Mouse (Mus musculus) NIH3T3 (cell line): Measurements from ENCODE around the gene Pitpnm3.

ENCODE experiments used
- DNase-seq: peaks from one replicate; pipeline ENCODE4 v3.0.0-alpha.2; 2012; ENCODE audit warnings: low read depth

Gene Pitpnm3

DNA sequence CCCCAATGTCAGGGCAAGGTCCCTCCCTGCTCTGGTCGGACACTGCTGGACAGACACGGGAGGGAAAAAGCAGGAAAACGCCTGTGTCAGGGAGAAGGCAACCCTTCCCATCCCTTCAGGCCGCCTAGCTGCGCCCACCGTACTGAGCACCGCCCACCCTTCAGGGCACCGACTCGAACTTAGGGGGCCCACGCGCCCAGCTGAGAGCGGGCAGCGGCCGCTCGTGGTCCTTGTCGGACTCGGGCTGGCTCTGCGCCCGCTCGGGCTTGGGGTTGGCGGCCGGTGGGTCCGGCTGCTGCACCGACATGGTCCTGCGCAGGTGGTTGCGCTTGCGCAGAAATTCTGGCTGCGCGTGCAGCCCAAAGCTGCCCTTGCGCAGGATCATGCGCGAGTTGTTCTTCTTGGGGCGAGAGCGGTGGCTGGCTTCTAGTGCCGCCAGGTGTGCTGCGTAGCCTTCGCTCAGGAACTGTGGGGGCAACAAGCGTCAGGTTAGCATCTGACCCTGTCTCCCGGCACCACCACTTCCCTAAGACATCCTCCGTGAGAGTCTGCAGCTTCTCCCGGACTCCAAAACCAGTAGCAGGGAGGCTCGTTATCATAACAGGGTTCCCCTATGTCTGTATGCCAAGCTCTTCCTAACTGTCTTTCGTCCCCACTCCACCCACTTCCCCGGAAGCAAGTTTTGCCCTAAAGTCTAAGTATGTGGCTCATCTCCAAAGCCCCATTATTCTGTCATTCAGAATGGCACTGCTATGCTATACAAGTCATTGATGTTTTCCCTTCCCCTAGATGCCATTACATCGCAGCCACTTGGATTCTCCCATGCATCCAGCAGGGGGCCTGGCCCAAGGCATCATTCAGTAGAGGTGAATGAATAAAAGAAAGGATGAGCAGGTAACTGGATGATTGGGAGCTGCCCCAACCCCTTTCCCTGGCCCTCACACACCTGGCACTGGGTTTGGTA, 84.4 kb downstream of the Pitpnm3 start:
- peak; percentile 34 for DNase-seq

GRCm38 (mm10) chr11:72050168-72050894, 85.2 kb downstream of the Pitpnm3 start:
- peak; percentile 68 for DNase-seq

DNA sequence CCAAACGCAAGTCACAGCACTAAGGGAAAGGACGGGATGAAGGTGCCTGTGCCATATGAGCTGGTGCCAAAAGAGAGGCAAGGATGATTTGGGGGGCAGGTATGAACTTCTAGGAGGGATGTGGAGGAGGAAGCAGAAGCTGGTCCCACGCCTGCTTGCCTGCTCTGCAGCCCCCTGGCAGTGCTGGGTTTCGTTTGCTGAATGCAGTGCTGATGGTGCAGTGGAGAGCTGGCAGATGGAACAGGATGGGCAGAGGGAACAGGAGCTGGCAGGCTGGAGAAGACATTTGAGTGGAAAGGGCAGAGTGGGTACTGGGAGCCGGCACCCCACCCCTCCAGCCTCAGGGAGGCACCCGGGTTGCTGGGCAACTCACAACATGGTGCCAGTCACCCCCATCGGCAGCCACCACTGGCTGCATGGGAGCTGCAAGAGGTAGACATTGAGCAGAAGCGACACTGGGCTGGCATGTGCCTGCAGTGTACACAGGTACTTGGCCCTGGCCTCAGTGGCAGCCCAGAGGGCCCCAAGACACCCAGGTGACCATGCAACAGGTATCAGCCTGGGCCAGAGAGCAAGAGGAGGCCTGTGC, 86.3 kb downstream of the Pitpnm3 start:
- DNase-seq = no peak

DNA sequence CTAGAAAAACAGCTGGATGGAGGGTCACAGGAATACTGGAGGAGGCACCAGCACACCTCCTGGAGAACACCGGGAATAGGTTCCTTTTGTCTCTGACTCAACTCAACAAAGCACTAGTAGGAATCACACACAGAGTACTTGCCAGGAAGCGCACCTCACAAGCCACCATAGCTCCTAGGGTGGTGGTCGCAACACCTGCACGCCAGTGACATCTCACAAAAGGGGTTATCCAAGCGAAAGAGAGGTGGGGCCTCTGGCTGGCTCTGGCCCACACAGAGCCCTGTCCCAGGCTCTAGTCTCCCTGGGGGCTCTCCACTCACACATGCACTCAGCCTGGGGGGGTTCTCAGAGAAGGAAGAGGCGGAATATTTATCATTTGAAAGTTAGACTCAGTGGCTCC, 86.8 kb downstream of the Pitpnm3 start:
- no peak for DNase-seq

DNA sequence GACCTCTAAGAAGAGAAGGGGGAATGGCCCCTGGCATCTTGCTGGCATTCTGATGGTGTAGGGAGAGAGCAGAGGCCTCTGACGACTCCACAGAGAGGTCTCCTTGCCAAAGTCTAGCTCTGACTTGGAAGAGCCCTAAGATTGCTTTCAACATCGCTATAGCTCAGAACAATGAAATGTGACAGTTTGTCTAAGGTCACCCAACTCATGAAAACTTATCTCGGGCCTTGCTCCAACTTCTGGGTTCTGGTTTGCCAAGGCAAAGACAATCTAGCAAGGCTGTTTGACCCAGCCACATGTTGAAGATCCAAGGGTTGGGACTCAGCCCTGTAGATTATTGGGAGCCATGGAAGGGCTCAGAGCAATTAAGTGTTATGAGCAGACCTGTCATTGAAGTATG, 91.3 kb downstream of the Pitpnm3 start:
- DNase-seq = peak; percentile 42

DNA sequence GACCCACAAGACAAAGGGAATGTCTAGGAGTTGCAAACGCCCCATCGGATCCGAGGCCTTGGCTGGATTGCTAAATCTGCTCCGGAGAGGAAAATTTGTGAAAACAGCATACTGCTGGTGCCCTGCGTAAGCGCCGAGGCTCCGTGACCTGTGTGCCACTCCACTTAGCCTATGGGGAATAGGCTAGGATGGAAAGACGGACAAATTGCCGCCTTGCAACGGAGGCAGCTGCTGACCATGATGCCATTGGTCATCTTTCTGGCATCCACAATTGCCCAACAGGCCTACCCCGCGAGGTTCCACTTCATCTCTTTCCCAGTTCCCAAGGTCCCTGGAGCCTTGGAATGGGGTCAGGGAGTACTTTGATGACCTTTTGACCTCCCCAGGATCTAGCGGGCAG, 92.9 kb downstream of the Pitpnm3 start:
- peak; percentile 55 for DNase-seq

DNA sequence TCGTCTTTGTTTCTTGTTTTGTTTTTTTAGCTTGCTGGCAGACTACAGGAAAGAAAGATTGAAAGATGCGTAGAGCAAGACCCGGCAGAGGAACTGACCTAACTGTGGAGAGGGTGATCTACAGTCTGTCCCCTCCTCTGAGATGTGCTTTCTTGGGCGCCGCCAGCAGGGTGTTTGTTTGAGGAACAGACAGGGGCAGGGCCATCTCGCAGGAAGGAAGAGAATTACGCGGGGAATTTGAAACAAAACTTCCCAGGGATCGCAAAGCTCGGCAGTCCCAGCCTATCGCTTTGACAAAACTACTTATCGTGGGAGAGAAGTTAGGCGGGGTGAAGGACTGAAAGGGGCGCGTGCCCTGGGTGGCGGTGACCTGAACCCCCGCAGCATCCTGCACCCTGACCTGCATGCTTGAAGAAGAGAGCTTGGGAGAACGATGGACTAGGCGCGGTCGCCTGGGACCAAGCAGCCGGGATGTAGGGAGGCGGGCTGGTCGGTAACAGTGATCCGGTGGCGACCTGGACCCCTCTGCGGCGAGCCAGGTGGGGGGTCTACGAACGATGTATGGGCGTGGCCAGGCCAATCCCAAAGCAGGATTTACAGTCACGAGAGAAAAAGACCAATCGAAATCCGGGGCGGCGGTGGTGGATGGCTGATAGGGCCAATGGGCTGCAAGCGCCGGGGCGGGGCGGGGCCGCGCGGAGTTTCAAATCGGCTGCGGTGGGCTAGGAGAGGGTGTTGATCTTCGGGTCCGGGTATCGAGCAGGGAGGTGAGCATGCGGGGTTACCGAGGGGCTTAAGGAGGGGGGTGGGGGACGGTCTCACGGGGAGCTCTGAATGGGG, 93.6 kb downstream of the Pitpnm3 start, which contains the start of gene Pimreg:
TSS of gene Pimreg (plus strand) at position 265 of the 840 bp plus-strand sequence.
- DNase-seq = peak; percentile 92

DNA sequence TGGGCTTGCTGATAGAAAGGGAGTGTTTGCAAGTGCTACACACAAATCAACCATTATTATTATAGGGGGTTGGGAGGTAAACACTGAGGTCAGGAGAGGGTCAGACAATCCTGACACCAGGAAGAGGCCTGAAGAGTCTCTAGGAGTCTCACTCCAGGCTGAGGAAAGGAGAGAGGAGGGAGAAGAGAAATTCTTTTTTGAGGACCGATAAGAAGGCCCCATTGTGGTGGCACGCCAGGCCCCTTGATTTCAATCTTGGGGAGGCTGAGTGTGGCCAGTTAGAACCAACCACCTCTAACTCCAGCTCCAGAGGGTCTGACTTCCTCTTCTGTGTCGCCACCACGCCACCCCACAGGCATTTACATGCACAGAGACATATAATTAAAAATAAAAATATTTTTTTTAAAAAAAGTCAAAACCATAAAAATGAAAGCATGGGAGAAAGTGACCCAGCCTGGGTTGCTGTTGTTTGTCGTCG, 94.2 kb downstream of the Pitpnm3 start:
- DNase-seq = no peak

GRCm38 (mm10) chr11:72039599-72040386, 95.8 kb downstream of the Pitpnm3 start:
- peak; percentile 11 for DNase-seq

- peak; percentile 88 for DNase-seq
Measured at GRCm38 (mm10) chr11:72037996-72038395, 97.6 kb downstream of the Pitpnm3 start.

- no peak for DNase-seq
Measured at GRCm38 (mm10) chr11:72037409-72037808, 98.2 kb downstream of the Pitpnm3 start, which contains the start of gene Aipl1. Aipl1 (minus strand) TSS chr11:72037509.

DNA sequence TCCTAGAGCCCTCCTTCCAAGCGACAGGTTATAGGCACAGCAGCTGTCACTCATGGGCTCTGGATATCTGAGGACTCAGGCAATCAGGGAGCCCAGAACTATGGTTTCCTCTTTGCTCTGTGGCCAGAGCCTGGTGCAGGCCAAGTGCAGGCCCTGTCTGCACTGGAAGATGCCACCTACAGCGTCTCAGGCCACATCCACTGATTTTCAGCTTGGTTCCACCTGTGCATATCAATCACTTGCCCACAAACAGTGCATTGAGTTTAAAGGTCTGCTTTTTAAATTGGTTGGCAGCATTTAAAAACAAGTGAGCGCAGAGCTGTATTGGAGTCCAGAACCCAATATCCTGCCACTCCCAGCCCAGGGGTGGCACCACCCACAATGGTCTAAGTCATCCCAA, 103.0 kb downstream of the Pitpnm3 start:
- DNase-seq = no peak

GRCm38 (mm10) chr11:72032091-72032490, 103.5 kb downstream of the Pitpnm3 start:
- no peak for DNase-seq

- no peak for DNase-seq
Measured at GRCm38 (mm10) chr11:72031353-72031752, 104.2 kb downstream of the Pitpnm3 start.

GRCm38 (mm10) chr11:72029143-72029542, 106.4 kb downstream of the Pitpnm3 start:
- DNase-seq = peak; percentile 23

DNA sequence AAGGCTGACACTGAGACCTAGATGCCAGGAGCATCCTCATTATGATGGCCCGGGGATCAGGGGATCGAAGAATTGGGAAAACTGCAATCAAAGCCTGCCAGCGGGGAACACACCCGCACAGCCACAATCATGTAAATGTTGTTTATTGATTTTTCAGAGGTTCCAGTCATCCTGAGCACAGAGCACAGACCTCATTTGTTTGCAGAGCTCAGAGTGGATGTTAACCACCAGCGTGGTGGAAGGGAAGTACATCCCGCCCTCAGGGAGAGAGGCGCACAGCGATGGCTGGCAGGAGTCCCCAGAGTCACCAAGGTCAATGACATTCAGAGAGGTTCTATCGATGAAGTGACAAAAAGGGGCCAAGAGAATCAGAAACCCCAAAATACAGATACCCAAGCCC, 107.7 kb downstream of the Pitpnm3 start:
- DNase-seq = no peak

GRCm38 (mm10) chr11:72026516-72026915, 109.1 kb downstream of the Pitpnm3 start:
- DNase-seq = no peak

GRCm38 (mm10) chr11:72025843-72026242, 109.7 kb downstream of the Pitpnm3 start:
- peak; percentile 45 for DNase-seq

DNA sequence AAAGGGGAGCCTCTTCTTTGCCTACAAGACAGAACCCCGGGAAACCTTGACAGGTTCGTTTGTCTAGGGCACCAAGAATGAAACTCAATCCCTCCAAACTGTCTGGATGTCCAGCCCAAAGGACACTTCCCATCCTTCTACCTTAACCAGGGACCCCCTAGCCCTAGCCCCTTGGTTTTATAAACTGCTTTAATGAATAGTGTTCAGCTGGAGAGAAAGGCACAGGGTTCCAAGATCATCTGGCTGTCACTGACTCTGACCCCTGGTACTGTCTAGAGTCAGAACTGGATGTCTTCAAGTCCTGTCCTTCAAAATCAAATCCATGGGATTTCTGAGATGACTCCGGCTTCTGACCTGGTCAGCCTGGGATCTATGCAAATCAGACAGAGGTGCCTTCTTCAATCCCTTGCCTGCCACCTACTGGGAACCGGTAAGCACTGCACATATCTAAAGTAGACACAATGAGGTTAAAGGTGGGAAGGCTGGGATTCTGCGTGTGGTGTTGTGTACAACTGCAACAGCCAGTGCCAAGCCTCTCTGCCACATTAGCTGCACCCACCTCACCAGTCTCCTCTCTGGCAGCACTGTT, 111.3 kb downstream of the Pitpnm3 start:
- peak; percentile 82 for DNase-seq

GRCm38 (mm10) chr11:72023581-72023980, 112.0 kb downstream of the Pitpnm3 start:
- peak; percentile 57 for DNase-seq
